Mouse (Mus musculus): ENCODE results near the gene Fxr2. TPM values are rescaled to one million over a fixed set of nuclear protein-coding genes. Genes with fewer than 3 reads are reported as not detected.
A peak's percentile ranks its signal among the peaks of the same experiment; 100 is the strongest.

Gene Fxr2
- polyA plus RNA-seq, 1 experiment from 2014 or later = 47.0 TPM

GRCm38 (mm10) chr11:69663795-69664194, 31.0 kb downstream of the Fxr2 start:
- no peak overlapping the region for H3K9ac ChIP-seq
- peaks cover 43% of the 10 kb centered on the region for H3K36me3 ChIP-seq (replicated peaks)
- H3K4me3 ChIP-seq = no peak overlapping the region
- WGBS = 89% methylated on average over 6 of the region's 6 CpGs
- H3K4me1 ChIP-seq = peaks cover 32% of the 10 kb centered on the region
- peak overlapping the region; percentile 97 for H3K27ac ChIP-seq
- no peaks in the 10 kb centered on the region for H3K9me3 ChIP-seq
- no peak for ATAC-seq (replicated peaks)
- no peak overlapping the region for H3K4me2 ChIP-seq
- H3K27me3 ChIP-seq (replicated peaks) = no peaks in the 10 kb centered on the region

DNA sequence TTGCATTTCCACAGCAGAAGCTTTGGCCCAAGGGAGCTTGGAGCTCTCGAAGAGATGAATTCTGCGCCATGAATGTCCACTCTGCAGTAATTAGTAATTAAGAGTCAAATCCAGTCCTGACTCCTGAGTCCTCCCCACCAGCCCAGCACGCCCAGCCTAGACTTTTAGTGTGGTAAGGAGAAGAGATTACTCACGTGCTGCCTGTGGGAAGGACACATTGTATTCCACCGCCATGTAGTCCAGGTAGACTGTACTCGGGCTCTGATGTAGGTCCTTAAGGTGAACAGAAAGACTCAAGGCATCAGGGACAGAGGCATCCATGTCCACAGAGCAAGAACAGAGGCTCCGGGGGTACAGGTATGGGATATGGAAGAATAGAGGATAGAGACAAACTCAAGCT, 32.1 kb downstream of the Fxr2 start:
- no peak for ATAC-seq (replicated peaks)
- Histone ChIP-seq H3K9me3 (no peaks in the 10 kb centered on the region), H3K4me1 (peaks cover 41% of the 10 kb centered on the region), H3K27me3 (replicated peaks) (no peaks in the 10 kb centered on the region), H3K9ac (no peak overlapping the region), H3K4me2 (no peak overlapping the region), H3K36me3 (replicated peaks) (peaks cover 49% of the 10 kb centered on the region), H3K4me3 (no peak overlapping the region), H3K27ac (no peak overlapping the region)
- 93% methylated on average over 7 of the region's 7 CpGs for WGBS

GRCm38 (mm10) chr11:69665457-69665960, 32.7 kb downstream of the Fxr2 start:
- no peak overlapping the region for H3K9ac ChIP-seq
- H3K4me2 ChIP-seq = no peak overlapping the region
- WGBS = 83% methylated on average over 9 of the region's 9 CpGs
- 0 out of 2 replicates have a peak overlapping the region, but pooled peaks have one; percentile 17 for H3K27ac ChIP-seq
- peaks cover 43% of the 10 kb centered on the region for H3K4me1 ChIP-seq
- ATAC-seq (replicated peaks) = no peak
- no peaks in the 10 kb centered on the region for H3K27me3 ChIP-seq (replicated peaks)
- H3K9me3 ChIP-seq = no peaks in the 10 kb centered on the region
- peaks cover 50% of the 10 kb centered on the region for H3K36me3 ChIP-seq (replicated peaks)
- no peak overlapping the region for H3K4me3 ChIP-seq

DNA sequence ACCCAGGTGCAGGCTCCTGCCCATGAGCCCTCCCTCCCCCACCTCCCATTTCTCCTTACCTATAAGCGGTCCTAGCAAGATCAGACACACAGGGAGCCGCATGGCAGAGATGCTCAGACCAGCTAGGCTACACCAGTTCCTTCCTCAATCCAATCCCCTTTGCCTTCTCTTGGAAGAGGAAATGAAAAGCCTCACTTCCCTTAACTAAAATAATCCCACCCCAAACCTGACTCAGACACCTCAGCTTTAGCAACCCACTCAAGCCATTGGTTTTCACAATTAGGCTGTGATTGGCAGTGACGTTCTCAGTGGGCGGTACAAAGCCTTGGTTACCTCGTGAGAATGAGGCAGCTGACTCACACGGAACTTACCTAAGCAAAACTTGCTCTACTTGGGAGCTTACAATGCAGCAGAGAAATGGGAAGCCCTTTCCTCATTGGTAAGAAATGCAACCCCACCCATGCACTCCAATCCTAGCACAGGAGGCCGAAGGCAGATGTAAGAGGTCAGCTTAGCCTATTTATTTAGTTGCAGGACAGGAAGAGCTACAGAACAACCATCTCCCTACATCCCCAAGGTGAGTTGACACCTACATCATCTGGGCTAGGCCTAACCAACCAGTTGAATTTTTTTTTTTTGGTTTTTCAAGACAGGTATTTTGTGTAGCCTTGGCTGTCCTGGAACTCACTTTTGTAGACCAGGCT, 33.3 kb downstream of the Fxr2 start, which contains the start of gene Cd68:
Gene Cd68 (minus strand): TSS at position 193 of the 704 bp plus-strand sequence.
- Histone ChIP-seq H3K9me3 (no peaks in the 10 kb centered on the region), H3K27ac (peak within 1 kb of the TSS; percentile 17; the same call in 1 of the 2 replicates), H3K4me3 (no peak within 1 kb of the TSS), H3K36me3 (replicated peaks) (peaks cover 50% of the 10 kb centered on the region), H3K27me3 (replicated peaks) (no peaks in the 10 kb centered on the region), H3K4me2 (no peak within 1 kb of the TSS), H3K9ac (no peak within 1 kb of the TSS), H3K4me1 (peaks cover 43% of the 10 kb centered on the region)
- ATAC-seq (replicated peaks) = no peak
- 32% methylated on average over 7 of the region's 7 CpGs for WGBS

- H3K4me1 ChIP-seq = peaks cover 38% of the 10 kb centered on the region
- H3K9ac ChIP-seq = no peak overlapping the region
- H3K4me2 ChIP-seq = no peak overlapping the region
- no peaks in the 10 kb centered on the region for H3K27me3 ChIP-seq (replicated peaks)
- no peak for ATAC-seq (replicated peaks)
- 91% methylated on average over 3 of the region's 3 CpGs for whole genome bisulfite sequencing
- H3K27ac ChIP-seq = no peak overlapping the region
- H3K4me3 ChIP-seq = no peak overlapping the region
- H3K36me3 ChIP-seq (replicated peaks) = peaks cover 50% of the 10 kb centered on the region
- H3K9me3 ChIP-seq = no peaks in the 10 kb centered on the region
Measured at GRCm38 (mm10) chr11:69666665-69667005, 33.8 kb downstream of the Fxr2 start.

- Histone ChIP-seq H3K27me3 (replicated peaks) (no peaks in the 10 kb centered on the region), H3K4me1 (peaks cover 34% of the 10 kb centered on the region), H3K9me3 (no peaks in the 10 kb centered on the region), H3K36me3 (replicated peaks) (peaks cover 48% of the 10 kb centered on the region), H3K4me2 (peak overlapping the region; percentile 94), H3K9ac (peak overlapping the region; percentile 99), H3K4me3 (peak overlapping the region; percentile 100), H3K27ac (peak overlapping the region; percentile 98)
- 1% methylated on average over 58 of the region's 61 CpGs for WGBS
- ATAC-seq (replicated peaks) = peak; percentile 70
Measured at GRCm38 (mm10) chr11:69670786-69671725, 38.3 kb downstream of the Fxr2 start.

- peak overlapping the region; percentile 99 for H3K9ac ChIP-seq
- peak overlapping the region; percentile 98 for H3K27ac ChIP-seq
- under 1% methylated on average over 43 of the region's 43 CpGs for WGBS
- peak overlapping the region; percentile 94 for H3K4me2 ChIP-seq
- peak overlapping the region; percentile 100 for H3K4me3 ChIP-seq
- ATAC-seq (replicated peaks) = peak; percentile 28
- peaks cover 48% of the 10 kb centered on the region for H3K36me3 ChIP-seq (replicated peaks)
- H3K9me3 ChIP-seq = no peaks in the 10 kb centered on the region
- H3K27me3 ChIP-seq (replicated peaks) = no peaks in the 10 kb centered on the region
- peaks cover 34% of the 10 kb centered on the region for H3K4me1 ChIP-seq
Measured at GRCm38 (mm10) chr11:69671726-69672124, 38.9 kb downstream of the Fxr2 start.

GRCm38 (mm10) chr11:69672211-69672706, 39.5 kb downstream of the Fxr2 start, which contains the start of gene Eif4a1:
TSS of gene Eif4a1 (minus strand) at chr11:69672423.
- no peaks in the 10 kb centered on the region for H3K9me3 ChIP-seq
- H3K4me1 ChIP-seq = peaks cover 34% of the 10 kb centered on the region
- peak within 1 kb of the TSS; percentile 98 for H3K27ac ChIP-seq
- H3K4me3 ChIP-seq = peak within 1 kb of the TSS; percentile 100
- WGBS = under 1% methylated on average over 36 of the region's 36 CpGs
- ATAC-seq (replicated peaks) = peak; percentile 98
- H3K9ac ChIP-seq = peak within 1 kb of the TSS; percentile 99
- peak within 1 kb of the TSS; percentile 94 for H3K4me2 ChIP-seq
- H3K27me3 ChIP-seq (replicated peaks) = no peaks in the 10 kb centered on the region
- peaks cover 52% of the 10 kb centered on the region for H3K36me3 ChIP-seq (replicated peaks)

DNA sequence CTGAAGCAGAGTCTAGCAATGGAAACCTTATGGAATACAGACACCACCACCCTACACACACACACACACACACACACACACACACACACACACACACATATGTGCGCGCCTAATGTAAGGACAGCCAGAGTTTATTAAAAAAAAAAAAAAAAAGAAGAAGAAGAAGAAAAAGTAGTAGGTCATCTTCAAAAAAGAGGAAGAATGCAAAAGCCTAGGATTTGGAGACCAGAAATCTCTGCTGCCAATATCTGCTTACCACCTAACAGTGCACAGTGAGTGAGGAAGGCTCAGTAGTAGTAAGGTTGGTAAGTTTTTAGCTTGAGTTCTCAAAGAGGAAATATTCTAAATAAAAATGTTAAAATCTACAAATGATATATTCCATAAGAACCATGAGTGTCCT, 46.4 kb downstream of the Fxr2 start:
- Histone ChIP-seq H3K27me3 (replicated peaks) (no peaks in the 10 kb centered on the region), H3K36me3 (replicated peaks) (peaks cover 29% of the 10 kb centered on the region)
- 100% methylated on average over 2 of the region's 2 CpGs for WGBS

DNA sequence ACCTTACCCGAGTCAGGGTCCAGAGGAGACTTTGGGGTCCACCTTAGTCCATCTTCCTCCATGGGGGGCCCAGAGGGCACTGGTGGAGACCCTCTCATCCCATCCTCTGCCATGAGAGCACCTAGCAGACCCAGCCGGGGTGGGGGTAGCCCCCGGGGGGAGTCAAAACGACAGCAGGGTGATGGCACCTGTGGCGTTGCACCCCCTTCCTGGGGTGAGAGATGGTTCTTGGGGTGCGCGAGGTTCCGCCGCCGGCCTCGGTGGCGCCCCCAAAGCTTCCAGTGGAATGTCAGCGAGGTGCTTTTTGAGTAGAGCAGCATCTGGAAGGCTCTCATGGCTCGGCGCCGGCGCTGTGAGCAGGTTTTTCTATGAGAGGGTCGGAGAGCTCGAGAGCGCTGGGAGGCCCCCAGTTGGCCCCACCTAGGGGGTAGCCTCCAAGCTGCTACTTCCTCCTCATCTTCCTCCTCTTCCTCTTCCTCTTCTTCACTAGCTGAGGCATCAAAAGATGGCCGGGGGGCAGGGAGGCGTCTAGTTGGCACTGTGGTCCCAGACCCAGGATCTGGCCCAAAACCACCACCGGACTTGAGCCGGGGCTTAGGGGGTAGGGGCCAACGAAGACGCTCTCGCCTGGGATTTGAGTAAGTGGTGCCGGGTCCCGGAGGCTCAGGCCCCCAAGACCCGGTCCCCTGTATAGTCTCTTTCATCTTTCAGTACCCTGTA, 47.5 kb downstream of the Fxr2 start:
- H3K27me3 ChIP-seq (replicated peaks) = no peaks in the 10 kb centered on the region
- peak overlapping the region; percentile 85 for H3K4me2 ChIP-seq
- H3K4me3 ChIP-seq = peak overlapping the region; percentile 86; the same call in 1 of the 2 replicates
- H3K9me3 ChIP-seq = no peaks in the 10 kb centered on the region
- 0 out of 2 replicates have a peak overlapping the region, but pooled peaks have one; percentile 73 for H3K9ac ChIP-seq
- peaks cover 42% of the 10 kb centered on the region for H3K4me1 ChIP-seq
- H3K27ac ChIP-seq = no peak overlapping the region
- H3K36me3 ChIP-seq (replicated peaks) = peaks cover 19% of the 10 kb centered on the region
- no peak for ATAC-seq (replicated peaks)
- 92% methylated on average over 30 of the region's 30 CpGs for WGBS

More for the DNA sequence above, 46.4 kb downstream of the Fxr2 start:
- Histone ChIP-seq H3K4me3 (no peak overlapping the region), H3K4me2 (no peak overlapping the region), H3K27ac (no peak overlapping the region), H3K9ac (no peak overlapping the region), H3K9me3 (no peaks in the 10 kb centered on the region), H3K4me1 (peaks cover 42% of the 10 kb centered on the region)
- no peak for ATAC-seq (replicated peaks)

- Histone ChIP-seq H3K4me1 (peaks cover 49% of the 10 kb centered on the region), H3K4me2 (peak within 1 kb of the TSS; percentile 85), H3K4me3 (peak within 1 kb of the TSS; percentile 86), H3K27ac (peak within 1 kb of the TSS; percentile 91), H3K9me3 (no peaks in the 10 kb centered on the region), H3K27me3 (replicated peaks) (no peaks in the 10 kb centered on the region), H3K36me3 (replicated peaks) (peaks cover 14% of the 10 kb centered on the region), H3K9ac (peak within 1 kb of the TSS; percentile 73)
- under 1% methylated on average over 75 of the region's 80 CpGs for WGBS
- ATAC-seq (replicated peaks) = peak; percentile 97
Measured at GRCm38 (mm10) chr11:69681314-69682208, 48.8 kb downstream of the Fxr2 start, which contains the start of gene Senp3. TSS of gene Senp3 (minus strand) at chr11:69682084.

Data from midbrain, embryonic 15.5 days (tissue).